20 mouse cellular contexts compared by ENCODE assay signal in genomic region chr8:74697317-74697716, GRCm38 (mm10).
DNase-seq lines count a peak whose midpoint lies in the region; ATAC-seq lines count a peak whose summit lies in the region.
"Had no signal": no experiment of that assay in that cellular context is flagged by ENCODE, and none has a peak within 500 bp of the region (broad histone marks: within the 10 kb centered on the region; RNA-seq: fewer than 3 reads in every experiment).

No protein-coding gene starts in this region.

- ATAC-seq in heart, embryonic 11.5 days (replicated peaks; ENCODE audit: insufficient number of reproducible peaks, low FRiP score, low TSS enrichment), result no peak
- ATAC-seq in kidney, embryonic 16.5 days (ENCODE audit: low FRiP score, low TSS enrichment), result peak; percentile 69
- ATAC-seq: forebrain, embryonic 13.5 days; liver, embryonic 12.5 days had no signal

- no peaks in the 10 kb centered on the region for H3K27me3 ChIP-seq in heart, embryonic 10.5 days (ENCODE audit: insufficient read depth, poor library complexity, severe bottlenecking)
- H3K27me3 ChIP-seq in heart, embryonic 11.5 days (ENCODE audit: control insufficient read depth, insufficient read depth, low read length), result no peaks in the 10 kb centered on the region
- H3K27me3 ChIP-seq in kidney, embryonic 16.5 days (ENCODE audit: insufficient read depth, low read length), result no peaks in the 10 kb centered on the region
- H3K27me3 ChIP-seq: forebrain, embryonic 13.5 days; limb, embryonic 13.5 days; liver, embryonic 12.5 days; midbrain, embryonic 12.5 days; stomach, embryonic 15.5 days had no signal

- H3K9ac ChIP-seq in heart, embryonic 11.5 days (ENCODE audit: low read depth, low read length), result no peak overlapping the region
- no peak overlapping the region for H3K9ac ChIP-seq in kidney, embryonic 16.5 days (replicated peaks; ENCODE audit: low read length)
- H3K9ac ChIP-seq: forebrain, embryonic 13.5 days; limb, embryonic 13.5 days; liver, embryonic 12.5 days; midbrain, embryonic 12.5 days; stomach, embryonic 15.5 days had no signal

- peak; percentile 2 for DNase-seq in adrenal gland, adult 8-10 months
- DNase-seq in adrenal gland, adult 18-20 months (ENCODE audit: low spot score in 2 of 2), result no peak
- peak; percentile 33 for DNase-seq in heart, embryonic 10.5 days (ENCODE audit: low spot score)
- no peak for DNase-seq in kidney, adult 18-20 months
- DNase-seq in forelimb bud, embryonic 11.5 days (ENCODE audit: low read depth, low spot score), result peak; percentile 29
- no peak for DNase-seq in right cerebral cortex, postnatal 36 days (ENCODE audit: low spot score in 2 of 2)
- DNase-seq: cerebellum, adult 9-10 months; kidney, postnatal 14 days; layer of hippocampus, postnatal 36 days; lung, adult 18-20 months; lung, postnatal 10 days; right cerebral cortex, adult 18-20 months; thymus, postnatal 25 days had no signal

- H3K9me3 ChIP-seq in heart, embryonic 10.5 days, result no peaks in the 10 kb centered on the region
- no peaks in the 10 kb centered on the region for H3K9me3 ChIP-seq in heart, embryonic 11.5 days (replicated peaks; ENCODE audit: control insufficient read depth, low read length)
- no peaks in the 10 kb centered on the region for H3K9me3 ChIP-seq in kidney, embryonic 16.5 days (ENCODE audit: low read length)
- H3K9me3 ChIP-seq: forebrain, embryonic 13.5 days; limb, embryonic 13.5 days; liver, embryonic 12.5 days; midbrain, embryonic 12.5 days; stomach, embryonic 15.5 days had no signal

- H3K27ac ChIP-seq in heart, embryonic 10.5 days, result no peak overlapping the region
- no peak overlapping the region for H3K27ac ChIP-seq in heart, embryonic 11.5 days (ENCODE audit: low read depth, low read length)
- no peak overlapping the region for H3K27ac ChIP-seq in kidney, embryonic 16.5 days (ENCODE audit: low read length)
- H3K27ac ChIP-seq: forebrain, embryonic 13.5 days; limb, embryonic 13.5 days; liver, embryonic 12.5 days; midbrain, embryonic 12.5 days; stomach, embryonic 15.5 days had no signal

- H3K4me3 ChIP-seq in heart, embryonic 10.5 days, result no peak overlapping the region
- no peak overlapping the region for H3K4me3 ChIP-seq in heart, embryonic 11.5 days (ENCODE audit: low read depth, low read length)
- no peak overlapping the region for H3K4me3 ChIP-seq in kidney, embryonic 16.5 days (ENCODE audit: low read length)
- H3K4me3 ChIP-seq: forebrain, embryonic 13.5 days; limb, embryonic 13.5 days; liver, embryonic 12.5 days; midbrain, embryonic 12.5 days; stomach, embryonic 15.5 days had no signal

- 83% methylated on average over 1 of the region's 1 CpGs for WGBS in heart, embryonic 10.5 days
- WGBS in heart, embryonic 11.5 days (ENCODE audit: insufficient replicate concordance), result 74% methylated on average over 1 of the region's 1 CpGs
- 25% methylated on average over 1 of the region's 1 CpGs for WGBS in kidney, embryonic 16.5 days

- no peaks in the 10 kb centered on the region for H3K4me1 ChIP-seq in heart, embryonic 10.5 days
- H3K4me1 ChIP-seq in heart, embryonic 11.5 days (ENCODE audit: control insufficient read depth, insufficient read depth, low read length), result no peaks in the 10 kb centered on the region
- H3K4me1 ChIP-seq in kidney, embryonic 16.5 days (ENCODE audit: insufficient read depth, low read length), result no peaks in the 10 kb centered on the region
- H3K4me1 ChIP-seq: forebrain, embryonic 13.5 days; limb, embryonic 13.5 days; liver, embryonic 12.5 days; midbrain, embryonic 12.5 days; stomach, embryonic 15.5 days had no signal

- no peaks in the 10 kb centered on the region for H3K36me3 ChIP-seq in heart, embryonic 10.5 days
- H3K36me3 ChIP-seq in heart, embryonic 11.5 days (ENCODE audit: control insufficient read depth, insufficient read depth, low read length), result no peaks in the 10 kb centered on the region
- no peaks in the 10 kb centered on the region for H3K36me3 ChIP-seq in kidney, embryonic 16.5 days (ENCODE audit: insufficient read depth, low read length)
- H3K36me3 ChIP-seq: limb, embryonic 13.5 days; liver, embryonic 12.5 days; midbrain, embryonic 12.5 days; stomach, embryonic 15.5 days had no signal

- no peak overlapping the region for H3K4me2 ChIP-seq in heart, embryonic 11.5 days
- no peak overlapping the region for H3K4me2 ChIP-seq in kidney, embryonic 16.5 days (replicated peaks; ENCODE audit: low read depth, low read length)
- H3K4me2 ChIP-seq: forebrain, embryonic 13.5 days; limb, embryonic 13.5 days; liver, embryonic 12.5 days; midbrain, embryonic 12.5 days; stomach, embryonic 15.5 days had no signal

Comparison
In these comparisons a context has a peak if more than half of its experiments do, and no peak if none do; other contexts are left out.
1. DNase-seq: peak in adrenal gland, adult 8-10 months (single experiment), heart, embryonic 10.5 days (single experiment) and forelimb bud, embryonic 11.5 days (single experiment); none in adrenal gland, adult 18-20 months (0 of 2), kidney, adult 18-20 months (single experiment) and right cerebral cortex, postnatal 36 days (0 of 2).